Mouse (Mus musculus) hindbrain, postnatal 0 days (tissue): Measurements from ENCODE around the gene Phc2. TPM values are rescaled to one million over a fixed set of nuclear protein-coding genes. Genes with fewer than 3 reads are reported as not detected.

ENCODE experiments used
- ATAC-seq: fragments of 200-750 bp; cut with Nextera tagmentation; 2 replicates; pipeline ENCODE4 v1.8.0; 2017; ENCODE audit warnings: mild to moderate bottlenecking, moderate TSS enrichment, moderate library complexity
- DNase-seq: peaks from one replicate; pipeline ENCODE4 v3.0.0-alpha.2; 2015; ENCODE audit warnings: low spot score
- H3K27ac ChIP-seq: fragments of 300-500 bp; sonication (generic); 2 replicates; pipeline ENCODE4 v1.5.1; 2014; ENCODE audit warnings: mild to moderate bottlenecking
- H3K27me3 ChIP-seq: fragments of 300-500 bp; sonication (generic); 2 replicates; pipeline ENCODE4 v1.6.1; 2014; ENCODE audit warnings: low read length, mixed read lengths; ENCODE audit not compliant: insufficient read depth
- H3K36me3 ChIP-seq: fragments of 300-500 bp; sonication (generic); 2 replicates; pipeline ENCODE4 v1.6.1; 2014; ENCODE audit warnings: low read length, mixed read lengths; ENCODE audit not compliant: insufficient read depth
- H3K4me1 ChIP-seq: fragments of 300-500 bp; sonication (generic); 2 replicates; pipeline ENCODE4 v1.6.1; 2014; ENCODE audit warnings: antibody characterized with exemption, low read length, mixed read lengths; ENCODE audit not compliant: insufficient read depth
- H3K4me2 ChIP-seq: fragments of 300-500 bp; sonication (generic); 2 replicates; pipeline ENCODE4 v1.6.1; 2014; ENCODE audit warnings: low read depth, mild to moderate bottlenecking, low read length, moderate library complexity, mixed read lengths
- H3K4me3 ChIP-seq: fragments of 300-500 bp; sonication (generic); 2 replicates; pipeline ENCODE4 v1.5.1; 2014; ENCODE audit warnings: low read length
- H3K9ac ChIP-seq: fragments of 300-500 bp; sonication (generic); replicated peaks from 2 replicates; pipeline ENCODE4 v1.6.1; 2014; ENCODE audit warnings: mild to moderate bottlenecking, low read length, moderate library complexity, mixed read lengths
- H3K9me3 ChIP-seq: fragments of 300-500 bp; sonication (generic); 2 replicates; pipeline ENCODE4 v1.6.1; 2016; ENCODE audit warnings: low read length, mixed read lengths
- CTCF ChIP-seq: IDR thresholded peaks from 2 replicates; pipeline ENCODE4 v1.5.1; 2016; ENCODE audit warnings: antibody characterized with exemption, control low read depth, low read depth
- WGBS: fragments of 180-500 bp; shearing (Covaris S2); extraction: QIAGEN DNeasy Blood & Tissue Kit; methylation state at CpG from one replicate; pipeline ENCODE4 v1.1.7; 2014; 5-methylcytosine and 5-hydroxymethylcytosine counted together
- polyA plus RNA-seq: library from polyadenylated mRNA; unstranded; fragments of >200 nt; fragmentation: Nextera tagmentation; extraction: Ambion mirVana; gene quantifications from 2 replicates; pipeline ENCODE4 v1.2.1, GENCODE M21; 2015
- total RNA-seq: library from RNA; depleted of rRNA; stranded (reverse); fragments of >200 nt; gene quantifications from 2 replicates; pipeline ENCODE4 v1.2.3, GENCODE M21; 2014

The Phc2 gene
- total and polyA plus RNA-seq, 2 experiments from 2014 or later, result 50.7 to 125 TPM

GRCm38 (mm10) chr4:128646762-128647161 is 7.7 kb upstream of the Phc2 start:
- no peak for ATAC-seq
- H3K27me3 ChIP-seq, result no peaks in the 10 kb centered on the region
- 59% methylated on average over 7 of the region's 7 CpGs for WGBS

GRCm38 (mm10) chr4:128648567-128649255 is 5.8 kb upstream of the Phc2 start:
- TF ChIP-seq CTCF, result no peak
- 54% methylated on average over 8 of the region's 8 CpGs for WGBS
- Histone ChIP-seq H3K36me3 (no peaks in the 10 kb centered on the region), H3K4me1 (no peaks in the 10 kb centered on the region), H3K9me3 (no peaks in the 10 kb centered on the region), H3K4me2 (no peak overlapping the region), H3K27me3 (no peaks in the 10 kb centered on the region), H3K4me3 (no peak overlapping the region), H3K27ac (no peak overlapping the region), H3K9ac (no peak overlapping the region)
- DNase-seq (no peak), ATAC-seq (no peak)

More at GRCm38 (mm10) chr4:128646762-128647161, 7.7 kb upstream of the Phc2 start:
- TF ChIP-seq CTCF, result no peak
- Histone ChIP-seq H3K36me3 (no peaks in the 10 kb centered on the region), H3K9me3 (no peaks in the 10 kb centered on the region), H3K4me2 (no peak overlapping the region), H3K4me3 (no peak overlapping the region), H3K27ac (no peak overlapping the region), H3K4me1 (no peaks in the 10 kb centered on the region), H3K9ac (no peak overlapping the region)
- DNase-seq, result no peak

GRCm38 (mm10) chr4:128651530-128651929 is 3.0 kb upstream of the Phc2 start:
- Histone ChIP-seq H3K4me3 (no peak overlapping the region), H3K9ac (no peak overlapping the region), H3K36me3 (no peaks in the 10 kb centered on the region), H3K27ac (peak overlapping the region; percentile 27; the same call in 1 of the 2 replicates), H3K9me3 (no peaks in the 10 kb centered on the region), H3K4me1 (peaks cover 4% of the 10 kb centered on the region; the same call in 1 of the 2 replicates), H3K27me3 (no peaks in the 10 kb centered on the region), H3K4me2 (no peak overlapping the region)
- no peak for TF ChIP-seq CTCF
- WGBS, result 32% methylated on average over 3 of the region's 3 CpGs
- peak; percentile 73 for DNase-seq
- no peak for ATAC-seq

GRCm38 (mm10) chr4:128652584-128653298 is 1.8 kb upstream of the Phc2 start:
- no peak for TF ChIP-seq CTCF
- no peaks in the 10 kb centered on the region for H3K36me3 ChIP-seq
- no peaks in the 10 kb centered on the region for H3K27me3 ChIP-seq
- H3K9ac ChIP-seq, result no peak overlapping the region
- 38% methylated on average over 5 of the region's 5 CpGs for WGBS
- 0 out of 2 replicates have a peak overlapping the region, but pooled peaks have one; percentile 17 for H3K27ac ChIP-seq
- H3K9me3 ChIP-seq, result no peaks in the 10 kb centered on the region
- DNase-seq (no peak), ATAC-seq (no peak)
- H3K4me3 ChIP-seq, result no peak overlapping the region
- H3K4me2 ChIP-seq, result no peak overlapping the region
- peaks cover 4% of the 10 kb centered on the region; the same call in 1 of the 2 replicates for H3K4me1 ChIP-seq

GRCm38 (mm10) chr4:128655446-128655845 is 944 bp downstream of the Phc2 start:
- DNase-seq (peak; percentile 58), ATAC-seq (no peak)
- Histone ChIP-seq H3K4me2 (peak overlapping the region; percentile 73), H3K36me3 (no peaks in the 10 kb centered on the region), H3K4me1 (peaks cover 4% of the 10 kb centered on the region; the same call in 1 of the 2 replicates), H3K9ac (peak overlapping the region; percentile 73), H3K4me3 (peak overlapping the region; percentile 58), H3K27ac (peak overlapping the region; percentile 74), H3K9me3 (no peaks in the 10 kb centered on the region), H3K27me3 (no peaks in the 10 kb centered on the region)
- no peak for TF ChIP-seq CTCF
- WGBS, result 5% methylated on average over 12 of the region's 12 CpGs

GRCm38 (mm10) chr4:128660196-128660595 is 5.7 kb downstream of the Phc2 start:
- H3K27ac ChIP-seq, result no peak overlapping the region
- H3K4me1 ChIP-seq, result no peaks in the 10 kb centered on the region; the same call in 1 of the 2 replicates
- H3K4me2 ChIP-seq, result no peak overlapping the region
- H3K9me3 ChIP-seq, result no peaks in the 10 kb centered on the region
- no peak for DNase-seq
- H3K9ac ChIP-seq, result no peak overlapping the region
- no peak overlapping the region for H3K4me3 ChIP-seq
- no peak for ATAC-seq
- H3K27me3 ChIP-seq, result no peaks in the 10 kb centered on the region
- no peaks in the 10 kb centered on the region; the same call in 1 of the 2 replicates for H3K36me3 ChIP-seq
- TF ChIP-seq CTCF, result no peak
- WGBS, result 88% methylated on average over 8 of the region's 8 CpGs
